Mouse (Mus musculus): ENCODE measurements at regions not wholly inside any gene's neighbourhood (a gene's known extent, or its start where the extent isn't known, plus 50 kb on each side); places are given as distances from the start of the nearest gene placed in this dataset.
A peak's percentile ranks its signal among the peaks of the same experiment; 100 is the strongest.

- no peak for DNase-seq
These were observed 50.8 kb upstream of the Mboat1 start for GRCm38 (mm10) chr13:30085446-30085845.

GRCm38 (mm10) chr13:30085005-30085404, 51.3 kb upstream of the Mboat1 start:
- peak; percentile 90 for DNase-seq

- no peak for DNase-seq
These were observed 51.9 kb upstream of the Mboat1 start for GRCm38 (mm10) chr13:30084386-30084785.

GRCm38 (mm10) chr13:30083949-30084348, 52.3 kb upstream of the Mboat1 start:
- DNase-seq, result no peak

- DNase-seq, result no peak
These were observed 53.5 kb upstream of the Mboat1 start for GRCm38 (mm10) chr13:30082761-30083160.

- DNase-seq, result no peak
These were observed 55.4 kb upstream of the Mboat1 start for GRCm38 (mm10) chr13:30080705-30081474.

- DNase-seq, result no peak
These were observed 61.7 kb upstream of the Mboat1 start for GRCm38 (mm10) chr13:30074517-30075064.

GRCm38 (mm10) chr13:30074069-30074468, 62.2 kb upstream of the Mboat1 start:
- DNase-seq, result no peak

- DNase-seq, result no peak
These were observed 66.9 kb upstream of the Mboat1 start for GRCm38 (mm10) chr13:30069397-30069796.

GRCm38 (mm10) chr13:30067581-30068375, 68.5 kb upstream of the Mboat1 start:
- DNase-seq, result no peak

- DNase-seq, result no peak
These were observed 70.8 kb upstream of the Mboat1 start for GRCm38 (mm10) chr13:30065520-30065919.

- DNase-seq, result no peak
These were observed 72.5 kb upstream of the Mboat1 start for GRCm38 (mm10) chr13:30063741-30064140.

GRCm38 (mm10) chr13:30062285-30062684, 74.0 kb upstream of the Mboat1 start:
- DNase-seq, result no peak

GRCm38 (mm10) chr13:30055141-30055645, 69.3 kb upstream of the E2f3 start:
- DNase-seq, result no peak

- DNase-seq, result no peak
These were observed 66.2 kb upstream of the E2f3 start for GRCm38 (mm10) chr13:30051891-30052550.

- DNase-seq, result peak; percentile 16
These were observed 65.1 kb upstream of the E2f3 start for GRCm38 (mm10) chr13:30050745-30051508.

- no peak for DNase-seq
These were observed 62.5 kb upstream of the E2f3 start for GRCm38 (mm10) chr13:30048260-30048859.

- DNase-seq, result no peak
These were observed 60.8 kb upstream of the E2f3 start for GRCm38 (mm10) chr13:30046504-30047169.

GRCm38 (mm10) chr13:30046061-30046460, 60.2 kb upstream of the E2f3 start:
- no peak for DNase-seq

GRCm38 (mm10) chr13:30045225-30045624, 59.4 kb upstream of the E2f3 start:
- no peak for DNase-seq

- DNase-seq, result no peak
These were observed 58.9 kb upstream of the E2f3 start for GRCm38 (mm10) chr13:30044790-30045189.

All from lung, postnatal 14 days (tissue).